Mouse (Mus musculus) adrenal gland (tissue): ENCODE measurements around the gene Lrrc55.

Experiments used
- intact Hi-C: fragments of 180-260 bp; cut with DNase I; formaldehyde crosslinking; loops from one replicate; pipeline ENCODE4 v1.15.1; 2025

The Lrrc55 gene

GRCm38 (mm10) chr2:85135099-85135498 lies 61.9 kb downstream of the Lrrc55 start:
- intact Hi-C loops, result no loop called here

- intact Hi-C loops, result no loop called here
Measured at GRCm38 (mm10) chr2:85132204-85132603, 64.8 kb downstream of the Lrrc55 start.

DNA sequence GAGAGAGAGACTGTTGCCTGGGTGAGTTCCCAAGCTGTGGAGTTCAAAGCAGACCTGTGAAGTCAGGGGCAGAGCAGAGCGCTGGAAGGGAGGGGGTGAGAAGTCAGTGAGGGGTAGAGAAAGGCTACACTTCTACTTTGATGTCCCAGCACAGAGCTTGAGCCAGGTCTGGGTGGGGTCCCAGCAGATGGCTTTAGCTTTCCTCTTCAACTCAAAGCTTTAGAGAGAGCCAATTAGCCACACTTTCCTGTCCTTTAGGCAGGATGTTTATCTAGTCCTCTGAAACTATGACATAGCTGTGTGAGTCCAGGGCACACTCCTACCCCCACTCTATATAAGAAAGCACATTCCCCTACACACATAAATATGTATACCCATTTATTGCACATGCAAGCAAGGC lies 65.3 kb downstream of the Lrrc55 start:
- intact Hi-C loops, result no loop called here

- intact Hi-C loops, result no loop called here
Measured at GRCm38 (mm10) chr2:85131226-85131625, 65.8 kb downstream of the Lrrc55 start.

- intact Hi-C loops, result loop anchor here (10.0 kb wide), 1 partner anchor 595 kb away; no protein-coding TSS in a partner anchor
Measured at GRCm38 (mm10) chr2:85129496-85129971, 67.5 kb downstream of the Lrrc55 start.

DNA sequence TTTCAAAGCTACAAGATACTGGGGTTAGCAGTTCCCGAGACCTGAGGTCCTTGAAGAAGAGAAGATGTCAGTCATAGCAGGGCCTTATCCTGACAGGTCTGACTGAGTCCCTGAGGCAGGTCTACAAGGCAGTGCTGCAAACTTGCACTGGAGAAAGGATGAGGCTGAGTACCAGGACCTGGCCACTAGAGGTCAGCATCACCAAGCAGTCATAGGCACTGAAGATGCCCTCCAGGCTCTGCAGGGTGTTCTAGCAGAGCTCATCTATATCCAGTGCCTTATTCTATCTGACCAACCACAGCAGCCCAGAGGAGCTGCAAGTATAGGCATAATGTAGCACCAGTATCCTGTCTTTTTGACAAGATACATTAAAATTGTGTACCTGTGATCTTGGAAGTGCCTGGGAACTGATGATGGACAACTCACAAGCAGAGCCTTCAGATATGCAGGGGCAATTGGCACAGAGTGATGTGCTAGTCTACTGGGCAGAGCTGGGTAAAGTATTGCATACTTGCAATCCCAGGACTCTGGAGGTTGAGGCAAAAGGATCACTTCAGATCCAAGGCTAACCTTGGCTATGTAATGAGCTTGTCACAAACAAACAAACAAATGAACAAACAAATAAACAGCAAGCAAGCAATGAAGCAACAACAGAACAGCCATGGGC lies 73.0 kb downstream of the Lrrc55 start:
- intact Hi-C loops, result loop anchor here (1.0 to 10.0 kb wide), 5 partner anchors 122 to 1341 kb away; no protein-coding TSS in a partner anchor

GRCm38 (mm10) chr2:85123187-85123868 lies 73.7 kb downstream of the Lrrc55 start:
- intact Hi-C loops, result loop anchor here (1.0 to 10.0 kb wide), 3 partner anchors 438 to 1341 kb away; no protein-coding TSS in a partner anchor
